Mouse (Mus musculus): ENCODE measurements around the gene Tlr13. TPM values are rescaled to one million over a fixed set of nuclear protein-coding genes. Genes with fewer than 3 reads are reported as not detected.
"Not testable (repeated sequence)": the region's sequence is repeated elsewhere in the genome, so short reads cannot be mapped to it uniquely, and the experiment has no call there.

Gene Tlr13
- total and polyA plus RNA-seq, 2 experiments from 2014 or later = 0.40 to 1.1 TPM

DNA sequence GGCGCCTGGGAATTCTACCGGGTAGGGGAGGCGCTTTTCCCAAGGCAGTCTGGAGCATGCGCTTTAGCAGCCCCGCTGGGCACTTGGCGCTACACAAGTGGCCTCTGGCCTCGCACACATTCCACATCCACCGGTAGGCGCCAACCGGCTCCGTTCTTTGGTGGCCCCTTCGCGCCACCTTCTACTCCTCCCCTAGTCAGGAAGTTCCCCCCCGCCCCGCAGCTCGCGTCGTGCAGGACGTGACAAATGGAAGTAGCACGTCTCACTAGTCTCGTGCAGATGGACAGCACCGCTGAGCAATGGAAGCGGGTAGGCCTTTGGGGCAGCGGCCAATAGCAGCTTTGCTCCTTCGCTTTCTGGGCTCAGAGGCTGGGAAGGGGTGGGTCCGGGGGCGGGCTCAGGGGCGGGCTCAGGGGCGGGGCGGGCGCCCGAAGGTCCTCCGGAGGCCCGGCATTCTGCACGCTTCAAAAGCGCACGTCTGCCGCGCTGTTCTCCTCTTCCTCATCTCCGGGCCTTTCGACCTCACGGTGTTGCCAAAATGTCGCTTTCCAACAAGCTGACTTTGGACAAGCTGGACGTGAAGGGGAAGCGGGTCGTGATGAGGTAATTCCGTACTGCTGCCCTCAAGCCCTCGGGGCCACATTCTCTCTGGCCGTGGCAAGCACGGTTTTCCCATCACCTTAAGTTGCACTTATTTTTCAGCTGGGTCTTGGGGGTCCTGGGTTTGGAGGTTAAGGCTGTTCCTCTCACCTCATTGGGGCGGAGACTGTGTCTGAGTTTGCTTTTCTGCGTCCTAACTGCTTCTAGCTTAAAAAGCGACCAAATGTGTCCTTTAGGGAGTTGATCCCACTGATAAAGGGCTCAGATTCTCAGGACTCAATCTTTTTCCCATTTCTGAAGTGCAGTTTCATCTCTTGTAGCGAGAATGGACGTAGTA, 44.0 kb downstream of the Tlr13 start, which contains the start of gene Pgk1:
TSS of gene Pgk1 (plus strand) at position 388 of the 937 bp plus-strand sequence.
- peak within 1 kb of the TSS; percentile 65 for H3K9ac ChIP-seq (replicated peaks; ENCODE audit: low read depth, low read length)
- H3K4me2 ChIP-seq (ENCODE audit: low read depth, low read length) = peak within 1 kb of the TSS; percentile 72
- 11% methylated on average over 46 of the region's 55 CpGs for WGBS
- no peaks in the 10 kb centered on the region for H3K27me3 ChIP-seq (ENCODE audit: control insufficient read depth, insufficient read depth, low read length)
- H3K9me3 ChIP-seq (replicated peaks; ENCODE audit: control insufficient read depth, low read length) = no peaks in the 10 kb centered on the region
- 0 out of 2 replicates have a peak, but pooled peaks have one; percentile 20 for TF ChIP-seq EP300 (IDR thresholded peaks at IDR 0.05; ENCODE audit: low read depth)
- no peak for TF ChIP-seq CTCF (IDR thresholded peaks at IDR 0.05; ENCODE audit: low read depth)
- H3K27ac ChIP-seq (ENCODE audit: low read depth) = peak within 1 kb of the TSS; percentile 93
- peak; percentile 97 for ATAC-seq (ENCODE audit: insufficient read depth, low read depth)
- peak within 1 kb of the TSS; percentile 64 for H3K4me3 ChIP-seq (ENCODE audit: low read depth, low read length)
- no peaks in the 10 kb centered on the region; the same call in 1 of the 2 replicates for H3K4me1 ChIP-seq (ENCODE audit: control insufficient read depth, insufficient read depth)
- H3K36me3 ChIP-seq (replicated peaks; ENCODE audit: control insufficient read depth, insufficient read depth, low read length) = no peaks in the 10 kb centered on the region
- peak; percentile 92 for DNase-seq (ENCODE audit: low spot score)

DNA sequence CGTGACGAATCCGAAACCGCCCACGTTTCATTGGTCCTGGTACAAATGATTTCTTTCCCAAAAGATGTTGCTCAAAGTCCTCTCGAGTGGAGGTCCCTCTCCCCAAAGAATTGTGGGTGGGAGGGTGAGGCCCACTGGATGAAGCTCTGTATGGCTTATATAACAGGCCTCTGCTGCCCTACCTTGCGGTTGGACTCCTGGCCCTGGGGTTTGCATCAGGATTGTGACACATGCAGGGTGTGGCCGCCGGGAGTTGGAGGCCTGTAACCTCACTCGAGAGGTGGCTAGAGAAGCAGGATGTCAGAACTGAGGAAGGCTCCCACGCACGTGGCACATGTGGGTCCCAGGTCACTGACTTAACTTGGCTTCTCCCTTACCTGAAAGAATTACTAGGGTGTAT, 44.7 kb downstream of the Tlr13 start:
- TF ChIP-seq CTCF (IDR thresholded peaks at IDR 0.05; ENCODE audit: low read depth) (no peak), EP300 (IDR thresholded peaks at IDR 0.05; ENCODE audit: low read depth) (no peak)
- no peaks in the 10 kb centered on the region for H3K27me3 ChIP-seq (ENCODE audit: control insufficient read depth, insufficient read depth, low read length)
- H3K36me3 ChIP-seq (replicated peaks; ENCODE audit: control insufficient read depth, insufficient read depth, low read length) = no peaks in the 10 kb centered on the region
- H3K9ac ChIP-seq (replicated peaks; ENCODE audit: low read depth, low read length) = peak overlapping the region; percentile 65; the same call in 1 of the 2 replicates
- H3K4me3 ChIP-seq (ENCODE audit: low read depth, low read length) = peak overlapping the region; percentile 64
- 14% methylated on average over 12 of the region's 12 CpGs for WGBS
- no peaks in the 10 kb centered on the region for H3K9me3 ChIP-seq (replicated peaks; ENCODE audit: control insufficient read depth, low read length)
- DNase-seq (ENCODE audit: low spot score) (peak; percentile 9), ATAC-seq (ENCODE audit: insufficient read depth, low read depth) (no peak)
- peak overlapping the region; percentile 72 for H3K4me2 ChIP-seq (ENCODE audit: low read depth, low read length)
- no peaks in the 10 kb centered on the region; the same call in 1 of the 2 replicates for H3K4me1 ChIP-seq (ENCODE audit: control insufficient read depth, insufficient read depth)
- H3K27ac ChIP-seq (ENCODE audit: low read depth) = peak overlapping the region; percentile 78

GRCm38 (mm10) chrX:106189356-106189755, 46.4 kb downstream of the Tlr13 start:
- TF ChIP-seq CTCF (IDR thresholded peaks at IDR 0.05; ENCODE audit: low read depth) = no peak
- TF ChIP-seq EP300 (IDR thresholded peaks at IDR 0.05; ENCODE audit: low read depth) = no peak
- H3K27me3 ChIP-seq (ENCODE audit: control insufficient read depth, insufficient read depth, low read length) = no peaks in the 10 kb centered on the region
- no peak for ATAC-seq (ENCODE audit: insufficient read depth, low read depth)
- peak overlapping the region; percentile 72 for H3K4me2 ChIP-seq (ENCODE audit: low read depth, low read length)
- peak overlapping the region; percentile 64 for H3K4me3 ChIP-seq (ENCODE audit: low read depth, low read length)
- no peak for DNase-seq (ENCODE audit: low spot score)
- H3K36me3 ChIP-seq (replicated peaks; ENCODE audit: control insufficient read depth, insufficient read depth, low read length) = no peaks in the 10 kb centered on the region
- no peak overlapping the region for H3K9ac ChIP-seq (replicated peaks; ENCODE audit: low read depth, low read length)
- WGBS = 32% methylated on average over 5 of the region's 5 CpGs
- H3K4me1 ChIP-seq (ENCODE audit: control insufficient read depth, insufficient read depth) = no peaks in the 10 kb centered on the region; the same call in 1 of the 2 replicates
- no peaks in the 10 kb centered on the region for H3K9me3 ChIP-seq (replicated peaks; ENCODE audit: control insufficient read depth, low read length)
- peak overlapping the region; percentile 78; the same call in 1 of the 2 replicates for H3K27ac ChIP-seq (ENCODE audit: low read depth)

GRCm38 (mm10) chrX:106190091-106190490, 47.1 kb downstream of the Tlr13 start:
- Histone ChIP-seq H3K9me3 (replicated peaks; ENCODE audit: control insufficient read depth, low read length) (no peaks in the 10 kb centered on the region), H3K4me2 (ENCODE audit: low read depth, low read length) (peak overlapping the region; percentile 72), H3K9ac (replicated peaks; ENCODE audit: low read depth, low read length) (no peak overlapping the region; the same call in 1 of the 2 replicates), H3K27ac (ENCODE audit: low read depth) (0 out of 2 replicates have a peak overlapping the region, but pooled peaks have one; percentile 78), H3K36me3 (replicated peaks; ENCODE audit: control insufficient read depth, insufficient read depth, low read length) (0 out of 2 replicates have a peak, but pooled peaks cover 3% of the 10 kb centered on the region), H3K4me3 (ENCODE audit: low read depth, low read length) (peak overlapping the region; percentile 64; the same call in 1 of the 2 replicates), H3K27me3 (ENCODE audit: control insufficient read depth, insufficient read depth, low read length) (no peaks in the 10 kb centered on the region), H3K4me1 (ENCODE audit: control insufficient read depth, insufficient read depth) (no peaks in the 10 kb centered on the region; the same call in 1 of the 2 replicates)
- TF ChIP-seq EP300 (IDR thresholded peaks at IDR 0.05; ENCODE audit: low read depth) (no peak), CTCF (IDR thresholded peaks at IDR 0.05; ENCODE audit: low read depth) (no peak)
- ATAC-seq (ENCODE audit: insufficient read depth, low read depth) (no peak), DNase-seq (ENCODE audit: low spot score) (no peak)
- WGBS = 22% methylated on average over 4 of the region's 4 CpGs

DNA sequence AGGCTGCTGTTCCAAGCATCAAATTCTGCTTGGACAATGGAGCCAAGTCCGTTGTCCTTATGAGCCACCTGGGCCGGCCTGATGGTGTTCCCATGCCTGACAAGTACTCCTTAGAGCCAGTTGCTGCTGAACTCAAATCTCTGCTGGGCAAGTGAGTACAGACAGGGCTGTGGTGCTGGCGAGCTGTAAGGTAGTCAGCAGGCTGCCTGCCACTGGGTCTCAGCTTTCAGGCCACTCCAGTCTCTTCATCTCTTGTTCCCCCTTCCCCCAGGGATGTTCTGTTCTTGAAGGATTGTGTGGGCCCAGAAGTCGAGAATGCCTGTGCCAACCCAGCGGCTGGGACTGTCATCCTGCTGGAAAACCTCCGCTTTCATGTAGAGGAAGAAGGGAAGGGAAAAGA, 51.4 kb downstream of the Tlr13 start:
- H3K4me1 ChIP-seq (ENCODE audit: control insufficient read depth, insufficient read depth); H3K4me2 ChIP-seq (ENCODE audit: low read depth, low read length); DNase-seq (ENCODE audit: low spot score); H3K27me3 ChIP-seq (ENCODE audit: control insufficient read depth, insufficient read depth, low read length); H3K27ac ChIP-seq (ENCODE audit: low read depth); H3K4me3 ChIP-seq (ENCODE audit: low read depth, low read length); H3K9me3 ChIP-seq (replicated peaks; ENCODE audit: control insufficient read depth, low read length); ATAC-seq (ENCODE audit: insufficient read depth, low read depth); H3K9ac ChIP-seq (replicated peaks; ENCODE audit: low read depth, low read length): not testable (repeated sequence)
- WGBS = 59% methylated on average over 6 of the region's 6 CpGs
- H3K36me3 ChIP-seq (replicated peaks; ENCODE audit: control insufficient read depth, insufficient read depth, low read length) = peaks cover 30% of the 10 kb centered on the region
